Mouse (Mus musculus) embryo, embryonic 10 days (tissue): Measurements from ENCODE around the gene Tmem132a.

ENCODE experiments used
- DNase-seq: peaks from one replicate; pipeline ENCODE4 v3.0.0-alpha.2; 2015; ENCODE audit warnings: low spot score

Gene Tmem132a

DNA sequence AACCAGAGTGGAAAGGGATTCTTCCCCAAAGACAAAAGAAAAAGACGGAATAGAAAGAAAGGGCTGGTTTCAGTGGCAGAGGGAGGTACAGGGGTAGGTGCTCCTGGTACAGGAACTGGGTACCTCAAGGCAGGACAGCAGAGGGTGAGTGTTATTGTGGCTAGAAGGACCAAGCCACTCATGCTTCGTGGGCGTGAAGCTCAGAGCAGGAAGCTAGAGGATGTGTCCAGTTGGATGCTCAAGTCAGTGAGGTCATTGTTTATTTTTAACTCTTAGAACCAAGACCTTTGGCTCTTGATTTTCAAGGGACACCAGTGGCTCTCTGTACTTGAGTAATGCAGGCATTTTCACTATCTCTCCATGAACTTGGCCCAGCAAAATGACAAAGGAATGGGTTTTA is 37.7 kb downstream of the Tmem132a start:
- no peak for DNase-seq

GRCm38 (mm10) chr19:10831424-10831823 is 38.3 kb downstream of the Tmem132a start:
- peak; percentile 84 for DNase-seq

- no peak for DNase-seq
Measured at GRCm38 (mm10) chr19:10829436-10830175, 40.1 kb downstream of the Tmem132a start, which contains the start of gene Cd6. Gene Cd6 (minus strand): TSS chr19:10830058.

DNA sequence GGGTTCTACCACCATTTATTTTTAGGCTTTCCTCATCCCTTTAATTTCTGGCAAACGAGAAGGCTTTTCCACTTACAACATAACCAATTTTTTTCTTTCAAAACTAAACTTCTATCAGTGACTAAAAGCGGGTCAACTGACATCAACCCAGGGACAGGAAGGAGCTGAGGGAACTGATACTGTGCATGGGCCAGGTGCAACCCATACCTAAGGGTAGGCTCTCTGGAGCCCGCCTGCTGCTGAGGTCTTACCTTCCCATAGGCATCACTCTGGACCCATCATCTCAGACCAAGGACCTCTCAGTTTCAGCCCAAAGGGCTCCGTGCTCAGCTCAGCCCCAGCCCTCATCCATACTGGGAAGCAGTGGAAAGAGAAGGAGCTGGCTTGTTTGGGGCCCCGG is 41.4 kb downstream of the Tmem132a start:
- DNase-seq, result no peak

DNA sequence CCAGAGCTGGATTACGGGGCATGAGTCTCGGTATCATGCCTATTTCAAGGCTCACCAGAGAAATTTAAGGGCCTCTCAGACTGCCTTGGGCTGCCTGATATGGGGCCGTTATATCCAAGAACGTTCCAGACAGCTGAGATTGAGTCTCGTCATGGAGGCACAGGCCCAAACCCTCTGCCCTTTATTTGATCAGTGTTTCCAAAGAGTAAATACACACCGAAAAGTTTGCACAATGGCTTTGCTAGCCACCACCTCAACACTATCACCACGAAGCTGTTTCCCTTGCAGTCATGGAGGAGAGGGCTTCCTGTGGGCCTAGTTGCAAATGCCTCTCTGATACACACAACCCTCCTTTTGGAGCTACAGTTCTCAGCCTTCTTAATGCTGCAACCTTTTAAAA is 45.7 kb downstream of the Tmem132a start:
- no peak for DNase-seq

DNA sequence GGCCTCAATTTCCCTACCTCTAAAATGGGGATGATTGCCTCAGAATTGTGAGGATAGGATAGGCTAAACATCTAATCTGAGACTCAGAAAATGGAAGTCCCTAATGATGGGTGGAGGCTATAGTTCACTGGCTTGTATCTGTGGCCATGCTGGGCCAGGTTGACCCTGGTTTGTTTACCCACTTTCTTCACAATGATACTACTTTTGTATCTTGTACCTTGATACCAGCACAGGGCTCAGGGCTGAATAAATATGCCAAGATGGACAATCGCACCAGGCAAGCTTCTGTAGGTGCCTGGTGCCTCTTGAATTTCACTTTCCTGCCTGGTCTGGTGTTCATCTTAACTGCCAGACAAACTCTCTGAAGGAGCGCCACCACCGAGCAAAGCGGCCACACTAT is 47.2 kb downstream of the Tmem132a start:
- DNase-seq, result no peak

DNA sequence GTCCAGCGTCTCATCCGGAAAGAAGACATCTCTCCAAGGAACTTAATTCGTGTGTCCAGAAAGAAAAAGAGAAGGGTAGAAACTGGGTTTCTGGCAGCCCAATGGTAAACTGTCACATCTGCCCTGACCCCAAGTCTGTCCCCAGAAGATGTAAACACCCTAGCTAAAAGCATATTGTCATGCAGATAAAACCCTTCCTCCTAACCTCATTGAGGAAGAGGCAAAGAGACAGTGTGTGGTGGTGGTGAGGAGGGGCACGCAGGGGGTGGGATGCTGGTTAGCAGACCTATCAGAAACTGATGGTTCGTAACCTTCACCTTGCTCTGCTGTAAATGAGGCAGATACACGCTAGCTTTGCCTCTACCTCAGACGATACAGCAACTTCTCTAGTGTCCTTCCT is 48.4 kb downstream of the Tmem132a start:
- DNase-seq, result no peak

GRCm38 (mm10) chr19:10818217-10818946 is 51.4 kb downstream of the Tmem132a start:
- DNase-seq, result no peak

GRCm38 (mm10) chr19:10816462-10816861 is 53.3 kb downstream of the Tmem132a start:
- DNase-seq, result no peak

- DNase-seq, result no peak
Measured at GRCm38 (mm10) chr19:10815871-10816270, 53.9 kb downstream of the Tmem132a start.

DNA sequence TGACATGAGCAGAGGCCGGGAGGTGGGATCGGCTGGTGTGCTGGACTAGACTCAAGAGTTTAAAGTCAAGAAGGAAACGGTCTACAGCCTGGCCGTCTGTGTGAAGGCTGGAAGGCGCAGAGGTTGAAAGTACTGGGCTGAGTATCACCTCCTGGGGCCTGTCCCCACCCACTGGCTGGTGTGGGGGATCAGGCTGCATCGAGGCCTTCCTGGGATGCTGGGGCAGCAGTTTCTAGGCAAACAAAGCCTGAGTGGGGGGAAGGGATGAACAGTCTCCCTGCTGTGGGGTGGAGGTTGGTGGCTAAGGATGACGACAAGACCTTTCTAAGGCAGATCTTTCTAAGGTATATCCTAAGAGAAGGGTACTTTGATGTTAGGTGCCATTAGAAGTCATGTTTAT is 55.8 kb downstream of the Tmem132a start:
- DNase-seq, result no peak

GRCm38 (mm10) chr19:10813039-10813438 is 56.7 kb downstream of the Tmem132a start:
- DNase-seq, result no peak

- no peak for DNase-seq
Measured at GRCm38 (mm10) chr19:10811471-10811870, 58.3 kb downstream of the Tmem132a start.

DNA sequence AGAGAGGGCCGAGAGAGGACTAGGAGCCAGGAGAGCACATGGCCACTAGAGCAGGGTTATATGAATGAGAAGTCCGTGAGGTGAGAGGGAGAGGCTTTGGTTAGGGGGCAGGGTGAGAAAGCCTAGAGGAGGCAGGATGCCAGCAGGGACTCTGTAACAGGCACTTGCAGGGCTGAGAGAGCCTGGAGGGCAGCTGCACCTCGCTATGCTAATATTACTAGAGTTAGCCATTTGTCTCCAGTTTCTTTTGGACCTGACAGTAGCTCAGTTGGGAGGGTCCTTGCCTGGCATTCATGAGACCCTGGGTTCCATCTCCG is 59.6 kb downstream of the Tmem132a start:
- DNase-seq, result no peak

DNA sequence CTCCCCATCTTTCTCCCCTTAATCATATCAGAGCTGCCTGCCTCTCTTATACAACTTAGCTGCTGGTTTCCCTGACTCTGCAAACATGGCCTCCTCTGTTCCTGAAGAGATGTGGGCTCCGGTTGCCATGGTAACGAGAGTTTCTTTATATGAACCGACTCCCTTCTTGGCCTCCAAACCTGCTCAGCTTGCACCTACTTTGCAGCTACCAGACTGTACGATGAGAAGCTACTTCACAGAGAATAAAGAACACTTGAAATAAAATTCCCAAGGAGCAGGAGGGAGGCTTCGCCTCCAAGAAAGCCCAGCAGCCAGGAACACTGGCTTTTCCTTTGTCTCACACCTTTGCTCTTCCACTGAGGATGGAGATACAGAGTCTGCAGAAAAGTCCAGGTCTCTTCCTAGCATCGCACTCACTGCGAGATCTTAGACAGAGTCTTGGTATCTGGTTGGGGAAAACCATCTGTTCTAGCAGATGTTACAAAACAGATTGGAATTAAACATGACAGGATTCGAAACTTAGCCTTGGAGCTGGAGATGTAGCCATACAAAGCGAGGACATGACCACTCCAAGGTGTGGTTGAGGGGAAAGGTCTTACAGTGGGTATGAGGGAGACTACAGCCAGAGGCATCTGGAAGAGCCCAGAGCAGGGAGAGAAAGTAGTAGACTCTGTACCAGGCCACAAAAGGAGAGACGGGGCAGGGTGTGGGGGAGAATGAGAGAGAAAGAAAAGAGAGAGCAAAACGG is 60.1 kb downstream of the Tmem132a start:
- peak; percentile 59 for DNase-seq

DNA sequence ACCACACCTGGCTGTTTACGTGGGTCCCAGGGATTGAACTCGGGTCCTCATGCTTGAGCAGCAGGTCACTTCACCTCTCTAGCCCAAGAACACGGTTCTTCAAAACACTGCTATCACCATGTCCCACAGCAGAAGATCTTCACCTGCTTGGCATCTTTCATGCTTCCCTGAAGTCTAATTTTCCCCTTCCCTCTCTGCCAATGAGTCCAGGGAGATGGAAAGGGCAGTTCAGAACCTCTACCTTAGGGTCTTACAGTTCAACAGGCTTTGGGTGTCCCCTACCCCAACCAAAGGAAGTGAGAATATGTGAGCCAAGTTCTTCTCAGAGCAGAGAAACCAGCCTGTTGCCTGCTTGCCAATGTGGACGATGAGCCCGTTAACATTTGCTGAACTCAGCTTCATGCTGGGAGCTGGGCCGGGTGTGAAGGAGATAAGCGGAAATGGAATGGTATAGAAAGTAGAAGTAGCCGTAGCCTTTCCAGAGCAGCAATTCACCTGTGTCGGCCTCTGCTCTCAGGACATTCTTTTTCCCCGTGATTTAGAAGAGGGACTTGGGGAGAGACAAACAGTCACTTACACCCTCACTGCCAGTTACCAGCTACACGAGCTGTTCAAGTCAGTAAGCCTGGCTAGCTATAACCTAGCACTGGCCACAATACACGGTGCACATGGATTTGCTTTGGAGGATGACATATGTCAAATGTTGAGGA is 61.1 kb downstream of the Tmem132a start:
- DNase-seq, result no peak
